Mouse (Mus musculus) spleen, adult 2 months (tissue): ENCODE results near the gene Prkca.

ENCODE experiments used
- CTCF ChIP-seq: fragments of 200-500 bp; IDR thresholded peaks from 2 replicates; pipeline ENCODE4 v1.5.1; 2011; ENCODE audit warnings: mild to moderate bottlenecking, inconsistent platforms; ENCODE audit not compliant: insufficient read depth, insufficient read length, insufficient replicate concordance; ENCODE audit errors: extremely low read depth
- POLR2A ChIP-seq: fragments of 200-500 bp; IDR thresholded peaks from 2 replicates; pipeline ENCODE4 v1.6.1; 2011; ENCODE audit warnings: low read depth, low read length, inconsistent platforms

DNA sequence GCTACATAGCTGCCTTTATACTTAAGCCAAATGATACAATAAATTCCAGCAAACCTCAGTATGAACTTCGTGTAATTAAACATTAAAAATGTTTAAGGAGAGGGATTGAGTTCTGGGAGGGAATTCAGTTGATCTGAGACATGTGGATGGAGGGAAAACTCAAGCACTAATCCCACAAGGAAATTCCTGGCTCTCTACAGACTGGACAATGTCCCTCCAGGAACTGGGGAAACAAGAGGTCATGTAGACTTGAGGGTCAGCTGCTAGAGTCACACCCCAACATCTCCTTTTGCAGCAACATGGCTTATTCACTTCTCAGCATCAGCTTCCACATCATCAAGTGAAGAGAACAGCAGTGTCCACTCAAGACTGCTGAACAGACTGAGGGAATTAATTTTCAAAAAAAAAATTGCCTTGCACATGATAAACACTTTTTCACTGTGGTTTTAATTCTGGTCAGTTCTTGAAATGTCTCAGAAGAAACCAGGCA is 93.5 kb downstream of the Prkca start:
- no peak for TF ChIP-seq CTCF
- TF ChIP-seq POLR2A, result no peak
